Mouse (Mus musculus): ENCODE measurements at regions not wholly inside any gene's neighbourhood (a gene's known extent, or its start where the extent isn't known, plus 50 kb on each side); places are given as distances from the start of the nearest gene placed in this dataset.
A peak's percentile ranks its signal among the peaks of the same experiment; 100 is the strongest.

DNA sequence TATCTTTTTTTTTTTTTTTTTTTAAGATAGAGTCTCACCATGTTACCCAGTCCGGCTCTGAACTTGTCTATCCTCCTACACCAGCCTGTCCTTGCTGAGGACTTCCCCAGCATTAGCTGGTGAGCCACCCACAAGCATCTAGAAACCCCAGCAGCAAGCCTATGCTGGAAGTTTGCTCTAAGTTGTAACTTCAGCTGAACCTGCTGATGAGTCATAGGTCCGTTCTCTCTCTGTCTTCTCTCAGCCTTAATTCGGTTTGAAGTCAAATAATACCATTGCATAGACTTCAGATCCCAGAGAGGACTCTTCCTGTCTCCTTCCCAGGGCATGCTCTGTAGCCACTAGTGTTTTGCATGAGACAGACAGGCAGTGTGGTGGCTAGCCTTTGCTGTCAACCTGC lies 68.3 kb upstream of the Myrip start:
- no peak for ATAC-seq (replicated peaks; ENCODE audit: low read depth, poor library complexity, severe bottlenecking)

DNA sequence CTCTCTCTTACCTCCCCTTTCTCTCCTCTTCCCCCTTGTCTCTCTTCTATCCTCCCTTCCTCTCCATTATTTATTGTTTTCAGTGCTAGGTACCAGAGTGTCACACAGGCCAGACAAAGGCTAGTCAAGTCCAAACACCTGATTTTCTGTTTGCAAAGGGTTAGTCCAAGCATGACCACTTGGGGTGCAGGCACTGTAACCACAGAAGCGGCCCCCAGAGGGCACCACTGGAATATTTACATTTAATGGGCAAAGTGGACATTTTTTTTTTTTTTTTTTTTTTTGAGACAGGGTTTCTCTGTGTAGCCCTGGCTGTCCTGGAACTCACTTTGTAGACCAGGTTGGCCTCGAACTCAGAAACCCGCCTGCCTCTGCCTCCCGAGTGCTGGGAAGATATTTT lies 66.3 kb upstream of the Myrip start:
- ATAC-seq (replicated peaks; ENCODE audit: low read depth, poor library complexity, severe bottlenecking), result peak; percentile 72; the same call in 1 of the 2 replicates

DNA sequence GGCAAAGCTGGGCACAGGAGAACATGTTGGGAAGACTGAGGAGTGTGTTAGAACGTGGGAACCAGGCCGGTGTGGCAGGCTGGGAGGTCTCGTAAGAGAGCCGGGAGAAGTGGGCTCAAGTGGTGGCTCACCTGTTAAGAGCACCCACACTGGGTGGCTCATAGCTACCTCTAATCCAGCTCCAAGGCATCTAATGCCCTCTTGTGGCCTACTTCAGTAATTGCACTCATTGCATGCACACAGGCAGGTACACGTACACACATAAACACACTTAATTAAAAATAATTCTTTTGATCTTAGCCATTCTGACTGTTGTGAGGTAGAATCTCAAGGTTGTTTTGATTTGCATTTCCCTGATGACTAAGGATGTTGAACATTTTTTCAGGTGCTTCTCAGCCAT lies 55.9 kb upstream of the Myrip start:
- ATAC-seq (replicated peaks; ENCODE audit: low read depth, poor library complexity, severe bottlenecking), result no peak

DNA sequence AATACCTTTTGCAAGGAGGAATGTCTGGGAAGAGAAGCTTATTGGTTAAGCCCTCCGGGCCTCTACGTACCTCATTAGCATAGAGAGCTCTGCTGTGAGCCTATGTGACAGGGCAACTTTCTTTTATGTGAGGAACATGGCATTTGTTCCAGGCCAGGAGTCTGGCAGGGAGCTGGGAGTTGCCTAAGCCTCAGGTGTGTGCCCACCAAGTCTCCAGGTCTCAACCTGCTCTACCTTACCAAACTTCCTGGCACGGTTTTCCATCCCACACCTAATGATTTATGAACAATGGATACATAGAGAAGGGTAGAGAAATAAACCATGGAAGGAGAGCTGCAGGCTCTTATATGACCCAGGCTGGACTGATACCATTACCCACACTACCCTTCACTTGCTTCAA lies 52.6 kb upstream of the Myrip start:
- no peak for ATAC-seq (replicated peaks; ENCODE audit: low read depth, poor library complexity, severe bottlenecking)

Data from common myeloid progenitor, adult 5-6 weeks (primary cell).